Mouse (Mus musculus): ENCODE measurements around the gene Tmem132c.

- TF ChIP-seq CTCF (IDR thresholded peaks at IDR 0.05) (no peak), POLR2A (IDR thresholded peaks at IDR 0.05; ENCODE audit: insufficient read depth, low read depth, low read length) (no peak), EP300 (IDR thresholded peaks at IDR 0.05; ENCODE audit: insufficient read depth, low read depth, low read length) (no peak)
Measured at GRCm38 (mm10) chr5:127305719-127306118, 64.1 kb downstream of the Tmem132c start.

Measured in heart, adult 2 months (tissue).